Mouse (Mus musculus): ENCODE results near the gene Fnbp1l.

DNA sequence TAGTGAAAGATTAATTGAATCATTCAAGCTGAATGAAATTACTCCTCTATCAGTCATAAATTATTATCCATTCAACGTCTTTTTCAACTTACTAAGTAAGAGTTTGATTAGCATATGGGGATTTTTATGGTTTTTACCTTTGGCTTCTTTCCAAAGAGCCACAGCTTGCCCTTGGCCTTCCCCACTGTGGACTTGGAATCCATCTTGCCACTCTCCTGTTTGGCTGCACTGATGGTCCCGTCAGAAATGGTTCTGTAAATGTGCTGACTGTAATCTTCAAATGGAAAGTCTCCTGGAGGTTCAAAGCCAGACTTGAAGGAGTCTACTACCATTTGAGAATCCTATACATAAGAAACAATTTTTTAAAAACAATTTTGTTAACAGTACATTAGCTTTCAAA, 61.7 kb downstream of the Fnbp1l start:
- TF ChIP-seq CTCF (IDR thresholded peaks at IDR 0.05; ENCODE audit: low read depth, low read length): no peak
- no peak for TF ChIP-seq GATA1 (IDR thresholded peaks at IDR 0.05; ENCODE audit: borderline replicate concordance, low read length)
- TF ChIP-seq POLR2AphosphoS5 (IDR thresholded peaks at IDR 0.05; ENCODE audit: insufficient replicate concordance, low read depth, low read length): no peak
- TF ChIP-seq GATA2 (IDR thresholded peaks at IDR 0.05; ENCODE audit: borderline replicate concordance, low read depth, low read length): no peak

Measured in G1E (cell line).